Mouse (Mus musculus) embryonic fibroblast, embryonic 13.5 days (primary cell): Measurements from ENCODE around the gene Frmd8. TPM values are rescaled to one million over a fixed set of nuclear protein-coding genes. Genes with fewer than 3 reads are reported as not detected.

Source experiments
- H3K27ac ChIP-seq: 2 replicates; pipeline ENCODE4 v1.5.1; 2012; ENCODE audit warnings: low read length, control low read depth, inconsistent platforms; ENCODE audit not compliant: insufficient read depth
- H3K4me1 ChIP-seq: 2 replicates; pipeline ENCODE4 v1.6.1; 2011; ENCODE audit warnings: low read length; ENCODE audit not compliant: control insufficient read depth, insufficient read depth
- H3K4me3 ChIP-seq: 2 replicates; pipeline ENCODE4 v1.5.1; 2011; ENCODE audit warnings: mild to moderate bottlenecking, control low read depth, low read length; ENCODE audit not compliant: insufficient read depth
- CTCF ChIP-seq: IDR thresholded peaks from 2 replicates; pipeline ENCODE4 v1.5.1; 2011; ENCODE audit warnings: mild to moderate bottlenecking, control low read depth, low read length, moderate library complexity, borderline replicate concordance; ENCODE audit not compliant: insufficient read depth
- POLR2A ChIP-seq: IDR thresholded peaks from 2 replicates; pipeline ENCODE4 v1.6.1; 2011; ENCODE audit warnings: low read depth, mild to moderate bottlenecking, control low read depth, low read length, moderate library complexity
- polyA plus RNA-seq: library from polyadenylated mRNA; stranded (reverse); fragments of >200 nt; gene quantifications from 2 replicates; pipeline ENCODE4 v1.2.4, GENCODE M21; 2011; ENCODE audit warnings: low read depth; ENCODE audit not compliant: missing spikeins, insufficient read length

Frmd8 gene
- polyA plus RNA-seq, 1 experiment = 24.9 TPM

DNA sequence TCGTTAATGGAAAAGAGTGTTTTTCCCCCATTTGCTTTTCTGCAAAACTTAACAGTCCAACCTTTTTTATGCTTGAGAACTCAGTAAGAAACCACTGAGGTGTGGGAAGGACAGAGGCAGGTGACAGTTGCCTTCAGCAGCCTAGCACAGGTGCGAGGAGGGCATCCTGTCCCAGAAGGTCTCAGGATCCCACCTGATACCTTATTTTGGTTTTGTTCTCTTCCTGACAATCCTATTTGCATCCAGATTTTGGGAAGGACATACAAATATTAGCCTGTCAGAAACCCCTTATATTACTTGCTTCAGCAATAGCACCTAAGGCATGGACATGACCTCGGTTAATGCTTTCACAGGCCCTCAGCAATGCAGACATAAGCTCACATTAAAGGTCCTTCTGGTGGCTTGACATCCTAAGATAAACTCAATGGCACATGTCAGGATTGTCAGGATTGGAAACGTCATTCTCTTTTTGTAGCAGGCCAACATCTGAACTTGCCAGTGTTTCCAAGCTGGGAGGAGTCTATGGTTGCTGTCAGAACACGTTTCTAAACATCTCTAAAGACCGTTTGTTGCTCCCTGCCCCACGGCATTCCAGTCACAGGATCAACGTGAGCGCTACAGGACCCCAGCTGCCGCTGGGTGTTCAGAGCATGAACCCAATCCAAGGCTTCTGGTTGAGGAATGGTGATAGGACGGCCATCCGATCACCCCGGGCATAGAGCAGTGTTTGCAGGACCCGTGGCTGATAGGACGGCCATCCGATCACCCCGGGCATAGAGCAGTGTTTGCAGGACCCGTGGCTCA, 34.8 kb downstream of the Frmd8 start:
- Histone ChIP-seq H3K4me3 (peak overlapping the region; percentile 80), H3K27ac (peak overlapping the region; percentile 98), H3K4me1 (no peaks in the 10 kb centered on the region)
- TF ChIP-seq CTCF (no peak), POLR2A (peak; percentile 75)

DNA sequence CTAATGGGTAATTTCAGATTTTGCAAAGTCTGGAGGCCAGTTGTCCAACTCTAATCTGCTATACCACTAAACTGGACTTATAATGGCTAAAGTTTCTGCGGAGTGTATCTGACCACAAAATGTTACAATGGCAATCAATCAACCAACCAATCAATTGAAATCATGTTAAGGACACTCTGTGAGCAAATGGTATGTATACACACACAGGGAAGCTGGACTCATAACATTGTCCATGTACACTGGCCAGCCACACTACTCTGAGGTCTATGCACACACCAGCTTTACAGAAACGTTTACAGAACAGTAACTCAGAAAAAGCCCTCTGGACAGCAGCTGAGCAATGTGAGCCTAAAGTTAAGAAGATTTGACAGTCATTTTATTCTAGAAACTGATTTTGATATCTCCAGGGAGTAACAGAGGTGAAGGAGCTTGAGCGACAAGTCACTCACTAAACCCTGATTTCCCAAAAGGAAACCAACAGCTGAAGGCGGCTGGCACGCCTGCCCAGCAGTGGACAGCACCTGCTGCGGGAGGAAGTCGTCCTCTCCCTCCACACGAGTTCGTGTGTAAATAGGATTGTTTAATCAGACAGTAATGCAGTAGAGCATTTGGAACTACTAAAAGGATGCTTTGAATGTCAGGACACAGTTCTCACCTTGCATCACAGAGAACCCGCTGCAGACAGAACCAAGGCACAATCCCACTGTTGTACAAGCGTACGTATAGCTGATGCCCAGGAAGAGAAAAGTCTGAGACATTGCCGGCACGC, 35.6 kb downstream of the Frmd8 start:
- peak overlapping the region; percentile 3 for H3K4me3 ChIP-seq

DNA sequence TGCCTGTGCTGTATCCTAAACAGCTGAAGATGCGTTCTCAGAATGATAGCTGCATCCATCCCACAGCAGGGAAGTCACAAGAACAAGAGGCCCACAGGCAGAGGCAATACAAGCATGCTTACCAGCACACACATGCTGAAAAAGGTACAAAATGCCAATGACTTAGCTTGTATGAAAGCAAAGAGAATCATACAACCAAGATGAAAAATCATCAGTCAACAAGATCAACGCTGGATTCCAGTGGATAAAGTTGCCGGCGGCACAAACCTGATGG, 36.2 kb downstream of the Frmd8 start:
- H3K27ac ChIP-seq = peak overlapping the region; percentile 84

More for the DNA sequence above, 35.6 kb downstream of the Frmd8 start:
- peak overlapping the region; percentile 98; the same call in 1 of the 2 replicates for H3K27ac ChIP-seq
- no peak for TF ChIP-seq CTCF
- TF ChIP-seq POLR2A = peak; percentile 90
- no peaks in the 10 kb centered on the region for H3K4me1 ChIP-seq

DNA sequence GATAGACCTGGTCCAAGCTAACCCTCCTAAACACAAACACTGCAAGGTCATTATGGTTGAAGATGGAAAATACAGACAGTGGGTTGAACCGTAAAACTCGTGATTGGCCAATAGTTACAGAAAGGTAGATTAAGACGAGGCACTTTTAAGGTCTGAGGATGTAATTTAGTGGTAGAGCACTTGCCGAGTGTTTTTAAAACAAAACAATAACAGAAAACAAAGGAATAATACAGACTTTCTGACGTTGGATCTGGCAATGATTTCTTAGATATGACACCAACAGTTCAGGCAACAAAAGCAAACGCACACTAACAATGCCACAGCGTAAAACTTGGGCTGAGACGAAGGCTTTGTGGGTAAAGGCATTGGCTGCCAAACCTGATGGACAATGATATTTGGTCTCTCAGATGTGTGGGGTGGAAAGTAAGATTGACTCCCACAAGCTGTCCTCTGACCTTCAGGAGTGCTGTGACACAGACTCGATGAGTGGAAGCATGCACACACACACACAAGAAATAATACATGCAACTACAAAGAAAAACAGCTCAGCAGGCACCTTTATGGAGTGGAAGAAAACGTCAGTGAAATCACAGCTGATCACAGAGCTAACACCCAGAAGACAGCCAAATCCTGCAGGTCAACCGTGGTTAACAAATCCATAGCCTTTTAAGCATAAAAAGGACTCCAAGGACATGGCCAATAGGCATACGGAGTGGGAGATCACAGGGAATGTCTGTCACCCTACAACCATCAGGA, 36.8 kb downstream of the Frmd8 start:
- H3K27ac ChIP-seq = peak overlapping the region; percentile 84
- TF ChIP-seq CTCF = no peak
- TF ChIP-seq POLR2A = peak; percentile 71
- H3K4me1 ChIP-seq = no peaks in the 10 kb centered on the region
- peak overlapping the region; percentile 3; the same call in 1 of the 2 replicates for H3K4me3 ChIP-seq

More for the DNA sequence above, 36.2 kb downstream of the Frmd8 start:
- Histone ChIP-seq H3K4me3 (peak overlapping the region; percentile 3; the same call in 1 of the 2 replicates), H3K4me1 (no peaks in the 10 kb centered on the region)
- TF ChIP-seq CTCF (no peak), POLR2A (peak; percentile 89)

DNA sequence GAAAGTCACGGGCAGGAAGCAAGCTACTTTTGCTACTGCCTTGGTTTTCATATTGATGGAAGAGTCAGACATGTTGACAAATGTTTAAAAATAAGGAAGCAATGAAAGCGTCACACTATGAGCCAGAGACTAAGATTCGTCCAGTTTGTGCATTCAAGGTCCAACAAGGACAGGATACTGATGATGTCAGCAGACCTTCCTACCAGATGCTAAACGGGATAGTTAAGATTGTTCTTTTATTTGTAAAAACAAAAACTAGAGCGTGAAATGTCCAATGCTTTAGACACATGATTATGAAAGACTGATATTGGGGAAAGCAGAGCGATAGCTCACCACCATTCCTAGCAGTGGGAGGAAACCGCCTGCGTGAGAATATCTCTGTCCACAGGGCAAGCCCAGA, 37.5 kb downstream of the Frmd8 start:
- no peak overlapping the region for H3K4me3 ChIP-seq
- TF ChIP-seq CTCF = no peak
- TF ChIP-seq POLR2A = peak; percentile 78
- peak overlapping the region; percentile 84 for H3K27ac ChIP-seq
- H3K4me1 ChIP-seq = no peaks in the 10 kb centered on the region

DNA sequence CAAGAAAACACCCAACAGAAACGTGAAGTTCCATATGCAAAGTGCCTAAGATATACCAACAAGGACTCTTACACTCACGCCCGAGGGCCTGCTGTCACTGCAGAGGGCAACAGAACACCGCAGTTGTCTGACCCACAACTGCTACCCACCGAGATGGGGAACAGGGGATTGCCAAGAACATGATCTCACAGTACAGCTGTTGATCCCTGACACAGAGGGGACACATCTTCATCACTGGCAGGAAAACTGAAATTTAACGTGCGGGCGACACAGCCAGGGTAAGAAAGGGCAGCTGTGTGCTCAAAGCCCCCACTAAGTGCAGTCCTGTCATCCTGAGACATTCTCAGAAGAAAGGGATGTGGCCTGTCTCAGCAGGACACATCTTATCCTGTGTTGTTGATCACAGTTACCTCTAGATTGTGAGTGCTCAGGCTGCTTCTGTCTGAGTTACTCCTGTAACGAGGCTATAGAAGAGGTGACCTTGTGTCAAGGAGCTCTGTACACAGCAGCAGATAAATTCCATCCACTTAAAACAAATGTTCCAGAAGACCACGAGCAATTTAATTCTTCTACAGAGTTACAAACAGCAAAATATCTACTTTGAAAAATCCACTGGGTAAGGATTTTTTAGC, 38.0 kb downstream of the Frmd8 start:
- TF ChIP-seq POLR2A = peak; percentile 83
- no peak for TF ChIP-seq CTCF
- peak overlapping the region; percentile 84 for H3K27ac ChIP-seq
- no peak overlapping the region for H3K4me3 ChIP-seq
- peaks cover under 1% of the 10 kb centered on the region; the same call in 1 of the 2 replicates for H3K4me1 ChIP-seq

DNA sequence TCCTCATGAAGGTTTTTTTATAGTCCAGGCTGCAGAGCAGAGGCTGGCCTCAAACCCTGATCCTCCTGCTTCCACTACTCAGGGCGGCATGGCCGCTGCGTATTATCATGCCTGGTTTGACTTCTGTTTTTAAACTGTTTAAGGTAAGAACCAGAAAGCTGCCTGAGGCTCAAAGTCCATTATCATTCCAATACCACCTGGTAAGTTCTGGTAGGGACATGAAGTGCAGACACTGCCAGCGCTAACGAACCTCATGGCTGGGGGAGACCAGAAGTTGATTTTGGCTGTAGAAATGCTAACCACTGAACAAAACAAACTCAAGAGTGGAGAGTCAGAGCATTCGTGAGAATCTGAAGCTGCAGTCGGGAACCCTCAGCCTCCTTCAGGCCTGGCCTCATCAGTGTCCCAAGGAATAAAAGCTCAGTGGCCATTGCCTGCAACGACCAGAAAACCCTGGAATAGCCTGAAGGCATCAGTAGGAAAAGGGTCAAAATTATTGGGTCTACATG, 39.1 kb downstream of the Frmd8 start:
- peaks cover 2% of the 10 kb centered on the region; the same call in 1 of the 2 replicates for H3K4me1 ChIP-seq
- no peak overlapping the region for H3K4me3 ChIP-seq
- peak overlapping the region; percentile 7; the same call in 1 of the 2 replicates for H3K27ac ChIP-seq
- TF ChIP-seq POLR2A (peak; percentile 47), CTCF (no peak)

DNA sequence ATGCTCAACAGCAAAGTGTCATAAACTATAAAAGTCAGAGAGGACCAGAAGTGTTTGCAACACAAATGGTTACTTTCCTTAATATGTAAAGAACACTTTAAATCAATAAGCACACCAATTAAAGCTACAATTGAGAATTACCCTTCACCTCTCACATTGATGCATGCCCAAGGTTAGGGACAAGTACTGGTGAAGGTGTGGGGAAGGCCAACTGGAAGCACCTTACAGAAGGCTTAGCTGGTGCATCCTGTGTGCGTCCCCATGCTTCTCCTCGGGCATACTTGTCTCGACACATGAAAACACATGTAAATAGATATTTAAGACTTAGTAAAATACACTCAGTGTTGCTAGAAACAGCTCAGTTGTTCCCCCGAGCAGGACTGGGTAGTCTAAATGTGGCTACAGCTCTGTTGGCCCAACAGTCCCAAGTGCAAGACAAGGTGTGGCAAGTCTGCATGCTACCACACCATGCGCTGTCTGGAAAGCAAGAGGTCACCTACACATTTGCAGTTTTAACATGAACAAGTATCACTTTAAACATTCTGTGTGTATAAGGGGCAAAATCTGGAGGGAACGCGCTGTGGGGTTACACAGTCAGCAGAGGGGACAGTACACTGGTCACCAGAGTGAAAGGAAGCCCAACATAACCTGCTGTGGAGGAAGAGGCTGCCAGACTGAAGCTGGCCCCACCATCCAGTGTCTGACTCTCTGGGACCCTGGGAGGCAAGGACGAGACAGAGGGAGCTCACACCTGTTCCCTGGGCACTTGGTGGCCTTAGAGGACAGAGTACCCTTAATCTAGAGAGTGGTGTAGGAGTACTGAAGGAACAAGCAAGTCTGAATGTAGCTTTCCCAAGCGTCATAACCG, 39.8 kb downstream of the Frmd8 start:
- Histone ChIP-seq H3K4me1 (peaks cover 2% of the 10 kb centered on the region; the same call in 1 of the 2 replicates), H3K4me3 (no peak overlapping the region), H3K27ac (peak overlapping the region; percentile 7; the same call in 1 of the 2 replicates)
- peak; percentile 63; the same call in 1 of the 2 replicates for TF ChIP-seq POLR2A
- no peak for TF ChIP-seq CTCF

DNA sequence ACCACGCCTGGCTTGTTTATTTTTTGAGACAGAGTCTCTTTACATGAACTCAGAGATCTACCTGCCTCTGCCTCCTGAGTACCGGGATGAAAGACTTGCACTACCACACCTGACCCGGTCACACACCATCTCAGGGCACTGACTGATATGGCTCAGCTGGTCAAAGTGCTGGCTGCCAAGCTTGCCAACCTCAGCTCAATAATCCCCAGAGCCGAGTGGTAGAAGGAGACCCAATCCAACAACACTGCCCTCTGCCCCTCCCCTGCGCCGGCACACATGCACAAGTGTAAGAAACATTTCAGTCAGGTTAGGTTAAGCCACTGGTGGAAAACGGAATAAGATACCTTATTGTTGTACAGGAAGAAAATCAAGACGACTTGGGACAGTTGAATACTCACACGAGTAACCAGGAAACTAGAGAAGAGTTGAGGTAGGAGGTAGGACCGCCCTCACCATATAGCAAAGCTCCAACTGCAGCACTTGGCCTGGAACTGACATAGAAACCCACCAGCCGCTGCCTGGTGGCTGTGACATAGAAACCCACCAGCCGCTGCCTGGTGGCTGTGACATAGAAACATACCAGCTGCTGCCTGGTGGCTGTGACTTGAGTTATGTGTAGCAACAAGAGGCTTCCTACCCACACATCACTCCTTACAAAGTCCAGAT, 40.7 kb downstream of the Frmd8 start:
- Histone ChIP-seq H3K27ac (no peak overlapping the region), H3K4me3 (no peak overlapping the region), H3K4me1 (peaks cover 2% of the 10 kb centered on the region; the same call in 1 of the 2 replicates)
- TF ChIP-seq CTCF (no peak), POLR2A (peak; percentile 21; the same call in 1 of the 2 replicates)
